Mouse (Mus musculus) embryonic fibroblast, embryonic 13.5 days (primary cell): ENCODE results near the gene Enox1.

Experiments used
- CTCF ChIP-seq: IDR thresholded peaks from 2 replicates; pipeline ENCODE4 v1.5.1; 2011; ENCODE audit warnings: mild to moderate bottlenecking, control low read depth, low read length, moderate library complexity, borderline replicate concordance; ENCODE audit not compliant: insufficient read depth
- POLR2A ChIP-seq: IDR thresholded peaks from 2 replicates; pipeline ENCODE4 v1.6.1; 2011; ENCODE audit warnings: low read depth, mild to moderate bottlenecking, control low read depth, low read length, moderate library complexity

GRCm38 (mm10) chr14:77464782-77465181 lies 308.2 kb downstream of the Enox1 start:
- TF ChIP-seq POLR2A (no peak), CTCF (no peak)
